Mouse (Mus musculus): ENCODE data around the gene Aagab. TPM values are rescaled to one million over a fixed set of nuclear protein-coding genes. Genes with fewer than 3 reads are reported as not detected.

Gene Aagab
- polyA plus RNA-seq, 1 experiment from 2014 or later, result 32.5 TPM

- Histone ChIP-seq H3K36me3 (ENCODE audit: control insufficient read depth, insufficient read depth) (no peaks in the 10 kb centered on the region), H3K9ac (ENCODE audit: low read length) (no peak overlapping the region), H3K4me1 (ENCODE audit: control insufficient read depth, insufficient read depth, low read length) (peaks cover 4% of the 10 kb centered on the region; the same call in 1 of the 2 replicates), H3K4me3 (ENCODE audit: low read length) (no peak overlapping the region), H3K27ac (ENCODE audit: low read length) (no peak overlapping the region), H3K27me3 (ENCODE audit: control insufficient read depth, insufficient read depth, low read length) (no peaks in the 10 kb centered on the region), H3K4me2 (ENCODE audit: low read depth, low read length) (no peak overlapping the region), H3K9me3 (replicated peaks; ENCODE audit: control insufficient read depth, low read length) (no peaks in the 10 kb centered on the region)
- WGBS, result 75% methylated on average over 8 of the region's 8 CpGs
- ATAC-seq (replicated peaks; ENCODE audit: extremely low read depth, insufficient read depth, low FRiP score), result no peak
Observed at GRCm38 (mm10) chr9:63591661-63592256, 10.7 kb upstream of the Aagab start.

DNA sequence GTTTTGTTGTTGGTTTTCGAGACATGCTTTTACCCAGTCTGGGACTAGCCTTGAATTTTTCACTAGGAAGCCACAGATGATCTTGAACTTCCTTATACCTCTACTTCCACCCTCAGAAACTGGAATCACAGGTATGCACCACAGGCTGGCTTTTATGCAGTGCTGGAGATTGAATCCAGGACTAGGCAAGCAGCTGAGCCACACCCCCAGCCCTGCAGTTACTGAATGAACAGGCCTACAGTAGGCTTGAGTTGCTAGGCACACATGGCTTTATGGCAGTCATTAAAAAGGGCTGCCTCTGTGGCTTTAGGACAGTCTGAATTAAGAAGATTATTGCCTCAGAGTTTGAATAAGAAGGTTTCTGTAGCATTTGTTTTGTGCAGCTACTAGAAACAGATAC lies 7.4 kb upstream of the Aagab start:
- no peak overlapping the region for H3K9ac ChIP-seq (ENCODE audit: low read length)
- WGBS, result 95% methylated on average over 1 of the region's 1 CpGs
- no peak for ATAC-seq (replicated peaks; ENCODE audit: extremely low read depth, insufficient read depth, low FRiP score)
- no peak overlapping the region for H3K4me2 ChIP-seq (ENCODE audit: low read depth, low read length)
- no peaks in the 10 kb centered on the region for H3K36me3 ChIP-seq (ENCODE audit: control insufficient read depth, insufficient read depth)
- H3K27me3 ChIP-seq (ENCODE audit: control insufficient read depth, insufficient read depth, low read length), result no peaks in the 10 kb centered on the region
- H3K4me1 ChIP-seq (ENCODE audit: control insufficient read depth, insufficient read depth, low read length), result peaks cover 5% of the 10 kb centered on the region; the same call in 1 of the 2 replicates
- no peaks in the 10 kb centered on the region for H3K9me3 ChIP-seq (replicated peaks; ENCODE audit: control insufficient read depth, low read length)
- H3K27ac ChIP-seq (ENCODE audit: low read length), result no peak overlapping the region
- H3K4me3 ChIP-seq (ENCODE audit: low read length), result no peak overlapping the region

DNA sequence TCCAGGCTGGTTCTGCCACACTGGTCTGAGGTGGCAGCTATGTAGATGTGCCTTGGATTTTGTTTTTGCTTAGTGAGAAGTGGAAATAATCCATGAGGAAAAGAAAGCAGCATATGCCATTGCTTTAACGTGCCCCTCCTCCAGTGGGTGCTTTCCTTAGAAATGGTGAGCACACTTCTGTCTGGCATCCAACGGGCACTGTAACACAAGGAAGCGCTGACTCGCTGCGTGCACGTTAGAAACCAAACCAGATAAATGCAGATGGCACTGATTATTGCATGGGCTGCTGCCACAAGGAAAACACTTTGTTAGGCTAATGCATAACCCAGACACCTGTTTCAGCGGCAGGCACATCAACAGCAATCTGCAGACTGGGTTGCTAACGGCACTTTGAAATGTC lies 6.8 kb upstream of the Aagab start:
- Histone ChIP-seq H3K9me3 (replicated peaks; ENCODE audit: control insufficient read depth, low read length) (no peaks in the 10 kb centered on the region), H3K4me2 (ENCODE audit: low read depth, low read length) (no peak overlapping the region), H3K36me3 (ENCODE audit: control insufficient read depth, insufficient read depth) (no peaks in the 10 kb centered on the region), H3K4me1 (ENCODE audit: control insufficient read depth, insufficient read depth, low read length) (peaks cover 5% of the 10 kb centered on the region; the same call in 1 of the 2 replicates), H3K27me3 (ENCODE audit: control insufficient read depth, insufficient read depth, low read length) (no peaks in the 10 kb centered on the region), H3K4me3 (ENCODE audit: low read length) (no peak overlapping the region), H3K9ac (ENCODE audit: low read length) (no peak overlapping the region), H3K27ac (ENCODE audit: low read length) (no peak overlapping the region)
- ATAC-seq (replicated peaks; ENCODE audit: extremely low read depth, insufficient read depth, low FRiP score), result no peak
- 86% methylated on average over 8 of the region's 8 CpGs for WGBS

DNA sequence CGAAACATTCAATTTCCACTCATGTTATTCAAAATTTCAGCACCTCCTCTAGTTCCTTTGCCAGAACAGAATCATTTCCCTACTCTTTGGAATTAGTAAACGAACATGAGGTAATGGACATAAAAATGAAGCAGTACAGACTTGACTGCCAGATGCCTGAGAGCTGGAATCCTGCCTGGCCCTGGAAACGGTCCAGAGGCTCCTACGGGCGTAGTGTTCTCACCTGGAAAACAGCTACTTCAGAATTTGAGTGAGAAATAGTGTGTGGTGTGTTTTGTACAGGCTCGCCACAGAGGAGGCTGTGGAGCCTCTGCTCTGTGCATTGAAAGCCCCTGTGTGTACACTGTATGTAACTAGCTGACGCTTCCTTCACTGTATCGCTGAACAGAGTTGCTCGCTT lies 5.8 kb upstream of the Aagab start:
- no peaks in the 10 kb centered on the region for H3K36me3 ChIP-seq (ENCODE audit: control insufficient read depth, insufficient read depth)
- WGBS, result 57% methylated on average over 9 of the region's 9 CpGs
- H3K27ac ChIP-seq (ENCODE audit: low read length), result no peak overlapping the region
- peaks cover 5% of the 10 kb centered on the region; the same call in 1 of the 2 replicates for H3K4me1 ChIP-seq (ENCODE audit: control insufficient read depth, insufficient read depth, low read length)
- H3K27me3 ChIP-seq (ENCODE audit: control insufficient read depth, insufficient read depth, low read length), result no peaks in the 10 kb centered on the region
- no peak for ATAC-seq (replicated peaks; ENCODE audit: extremely low read depth, insufficient read depth, low FRiP score)
- H3K9ac ChIP-seq (ENCODE audit: low read length), result no peak overlapping the region
- no peaks in the 10 kb centered on the region for H3K9me3 ChIP-seq (replicated peaks; ENCODE audit: control insufficient read depth, low read length)
- H3K4me2 ChIP-seq (ENCODE audit: low read depth, low read length), result no peak overlapping the region
- no peak overlapping the region for H3K4me3 ChIP-seq (ENCODE audit: low read length)

GRCm38 (mm10) chr9:63603849-63604248 lies 1.4 kb downstream of the Aagab start:
- Histone ChIP-seq H3K4me3 (ENCODE audit: low read length) (peak overlapping the region; percentile 86), H3K4me1 (ENCODE audit: control insufficient read depth, insufficient read depth, low read length) (peaks cover 17% of the 10 kb centered on the region), H3K27ac (ENCODE audit: low read length) (peak overlapping the region; percentile 43; the same call in 1 of the 2 replicates), H3K9me3 (replicated peaks; ENCODE audit: control insufficient read depth, low read length) (no peaks in the 10 kb centered on the region), H3K9ac (ENCODE audit: low read length) (no peak overlapping the region), H3K27me3 (ENCODE audit: control insufficient read depth, insufficient read depth, low read length) (no peaks in the 10 kb centered on the region), H3K36me3 (ENCODE audit: control insufficient read depth, insufficient read depth) (no peaks in the 10 kb centered on the region), H3K4me2 (ENCODE audit: low read depth, low read length) (peak overlapping the region; percentile 75)
- ATAC-seq (replicated peaks; ENCODE audit: extremely low read depth, insufficient read depth, low FRiP score), result no peak
- 42% methylated on average over 6 of the region's 6 CpGs for WGBS

- Histone ChIP-seq H3K36me3 (ENCODE audit: control insufficient read depth, insufficient read depth) (no peaks in the 10 kb centered on the region), H3K27ac (ENCODE audit: low read length) (no peak overlapping the region), H3K9me3 (replicated peaks; ENCODE audit: control insufficient read depth, low read length) (no peaks in the 10 kb centered on the region), H3K4me2 (ENCODE audit: low read depth, low read length) (no peak overlapping the region), H3K4me3 (ENCODE audit: low read length) (no peak overlapping the region), H3K4me1 (ENCODE audit: control insufficient read depth, insufficient read depth, low read length) (peaks cover 38% of the 10 kb centered on the region), H3K9ac (ENCODE audit: low read length) (no peak overlapping the region), H3K27me3 (ENCODE audit: control insufficient read depth, insufficient read depth, low read length) (no peaks in the 10 kb centered on the region)
- no peak for ATAC-seq (replicated peaks; ENCODE audit: extremely low read depth, insufficient read depth, low FRiP score)
- WGBS, result 76% methylated on average over 2 of the region's 2 CpGs
Observed at GRCm38 (mm10) chr9:63606594-63606993, 4.1 kb downstream of the Aagab start.

DNA sequence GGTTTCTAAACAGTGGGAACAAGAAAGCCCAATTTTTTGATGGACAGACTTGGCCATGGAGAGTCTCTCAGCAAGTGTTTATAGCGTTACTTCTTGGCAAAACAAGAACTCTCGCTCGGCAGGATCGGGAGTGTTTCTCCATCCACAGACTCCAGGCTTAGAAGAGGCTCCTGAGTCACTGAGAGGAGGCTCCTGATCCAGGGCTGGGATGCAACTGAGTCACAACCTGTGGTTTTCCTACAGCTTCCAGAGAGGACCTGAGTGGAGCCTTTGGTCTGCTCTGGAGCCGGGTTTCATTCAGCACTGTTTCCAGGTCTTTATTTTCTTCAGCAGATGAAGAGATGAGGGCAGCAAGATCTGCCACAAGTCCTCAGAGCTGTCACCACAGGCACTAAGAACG lies 5.5 kb downstream of the Aagab start:
- WGBS, result 75% methylated on average over 6 of the region's 6 CpGs
- no peaks in the 10 kb centered on the region for H3K36me3 ChIP-seq (ENCODE audit: control insufficient read depth, insufficient read depth)
- peaks cover 50% of the 10 kb centered on the region for H3K4me1 ChIP-seq (ENCODE audit: control insufficient read depth, insufficient read depth, low read length)

DNA sequence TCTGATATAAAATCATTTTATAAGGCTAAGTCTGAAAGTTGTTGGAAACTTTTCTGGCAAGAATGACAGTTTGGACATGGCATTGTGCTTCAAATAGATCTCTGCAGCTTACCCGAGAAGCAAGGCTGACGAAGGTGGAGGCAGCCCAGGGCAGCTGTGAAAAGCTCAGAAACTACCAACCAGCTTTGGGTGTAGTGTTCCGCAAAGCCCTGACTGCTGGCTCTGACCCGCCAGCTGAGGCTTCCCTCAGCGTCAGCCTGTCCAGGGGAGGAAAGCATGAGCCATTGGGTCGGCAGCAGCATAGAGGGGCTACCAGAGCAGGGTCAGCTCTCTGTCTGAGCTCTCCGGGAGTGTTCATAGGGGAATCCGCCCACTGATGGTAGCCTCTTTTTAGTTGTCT lies 6.8 kb downstream of the Aagab start:
- 69% methylated on average over 8 of the region's 8 CpGs for WGBS
- H3K27me3 ChIP-seq (ENCODE audit: control insufficient read depth, insufficient read depth, low read length), result no peaks in the 10 kb centered on the region
- H3K9ac ChIP-seq (ENCODE audit: low read length), result no peak overlapping the region
- H3K36me3 ChIP-seq (ENCODE audit: control insufficient read depth, insufficient read depth), result no peaks in the 10 kb centered on the region
- H3K4me3 ChIP-seq (ENCODE audit: low read length), result no peak overlapping the region
- ATAC-seq (replicated peaks; ENCODE audit: extremely low read depth, insufficient read depth, low FRiP score), result no peak
- no peak overlapping the region for H3K27ac ChIP-seq (ENCODE audit: low read length)
- no peak overlapping the region for H3K4me2 ChIP-seq (ENCODE audit: low read depth, low read length)
- H3K9me3 ChIP-seq (replicated peaks; ENCODE audit: control insufficient read depth, low read length), result no peaks in the 10 kb centered on the region
- peaks cover 44% of the 10 kb centered on the region for H3K4me1 ChIP-seq (ENCODE audit: control insufficient read depth, insufficient read depth, low read length)

More for the DNA sequence above, 5.5 kb downstream of the Aagab start:
- Histone ChIP-seq H3K4me3 (ENCODE audit: low read length) (no peak overlapping the region), H3K9me3 (replicated peaks; ENCODE audit: control insufficient read depth, low read length) (no peaks in the 10 kb centered on the region), H3K9ac (ENCODE audit: low read length) (no peak overlapping the region), H3K4me2 (ENCODE audit: low read depth, low read length) (no peak overlapping the region), H3K27ac (ENCODE audit: low read length) (no peak overlapping the region), H3K27me3 (ENCODE audit: control insufficient read depth, insufficient read depth, low read length) (no peaks in the 10 kb centered on the region)
- no peak for ATAC-seq (replicated peaks; ENCODE audit: extremely low read depth, insufficient read depth, low FRiP score)

DNA sequence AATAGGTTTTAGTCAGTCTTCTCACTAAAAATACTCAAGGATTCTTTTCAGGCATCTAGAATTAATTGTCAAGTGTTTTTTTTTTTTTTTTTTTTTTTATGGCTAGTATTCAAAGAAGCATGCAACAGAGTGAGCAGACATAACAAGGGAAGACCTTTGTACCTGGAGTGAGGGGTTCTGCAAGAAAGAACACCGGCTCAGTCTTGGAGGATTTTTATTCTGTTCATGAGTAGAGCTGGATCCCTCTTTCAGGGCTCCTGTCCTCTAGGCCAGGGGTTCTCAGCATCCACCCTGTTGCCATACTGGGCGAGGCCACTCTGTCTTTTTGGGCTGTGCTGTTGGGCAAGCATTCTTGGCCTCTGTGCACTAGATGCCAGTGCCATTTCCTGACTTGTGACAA lies 7.3 kb downstream of the Aagab start:
- Histone ChIP-seq H3K9ac (ENCODE audit: low read length) (no peak overlapping the region), H3K9me3 (replicated peaks; ENCODE audit: control insufficient read depth, low read length) (no peaks in the 10 kb centered on the region), H3K27ac (ENCODE audit: low read length) (no peak overlapping the region), H3K4me3 (ENCODE audit: low read length) (no peak overlapping the region), H3K36me3 (ENCODE audit: control insufficient read depth, insufficient read depth) (no peaks in the 10 kb centered on the region), H3K4me1 (ENCODE audit: control insufficient read depth, insufficient read depth, low read length) (peaks cover 43% of the 10 kb centered on the region), H3K27me3 (ENCODE audit: control insufficient read depth, insufficient read depth, low read length) (no peaks in the 10 kb centered on the region), H3K4me2 (ENCODE audit: low read depth, low read length) (no peak overlapping the region)
- ATAC-seq (replicated peaks; ENCODE audit: extremely low read depth, insufficient read depth, low FRiP score), result no peak
- 96% methylated on average over 2 of the region's 2 CpGs for WGBS
